Mouse (Mus musculus) limb, embryonic 13.5 days (tissue): ENCODE measurements at regions not wholly inside any gene's neighbourhood (a gene's known extent, or its start where the extent isn't known, plus 50 kb on each side); places are given as distances from the start of the nearest gene placed in this dataset.

Experiments used
- ATAC-seq: fragments of 200-750 bp; cut with Nextera tagmentation; 2 replicates; pipeline ENCODE4 v1.8.0; 2017; ENCODE audit warnings: low read depth, moderate number of reproducible peaks, moderate TSS enrichment; ENCODE audit not compliant: low FRiP score
- H3K27ac ChIP-seq: fragments of 300-500 bp; sonication (generic); 2 replicates; pipeline ENCODE4 v1.5.1; 2015; ENCODE audit warnings: inconsistent platforms, mild to moderate bottlenecking, moderate library complexity
- H3K27me3 ChIP-seq: fragments of 300-500 bp; sonication (generic); 2 replicates; pipeline ENCODE4 v1.6.1; 2015; ENCODE audit warnings: mild to moderate bottlenecking, inconsistent platforms
- H3K36me3 ChIP-seq: fragments of 300-500 bp; sonication (generic); 2 replicates; pipeline ENCODE4 v1.6.1; 2015; ENCODE audit warnings: inconsistent platforms, mild to moderate bottlenecking, moderate library complexity
- H3K4me1 ChIP-seq: fragments of 300-500 bp; sonication (generic); 2 replicates; pipeline ENCODE4 v1.6.1; 2015; ENCODE audit warnings: inconsistent platforms
- H3K4me2 ChIP-seq: fragments of 300-500 bp; sonication (generic); replicated peaks from 2 replicates; pipeline ENCODE4 v1.6.1; 2015; ENCODE audit warnings: inconsistent platforms, mild to moderate bottlenecking, moderate library complexity
- H3K4me3 ChIP-seq: fragments of 300-500 bp; sonication (generic); 2 replicates; pipeline ENCODE4 v1.5.1; 2015; ENCODE audit warnings: moderate library complexity, mild to moderate bottlenecking, inconsistent platforms
- H3K9ac ChIP-seq: fragments of 300-500 bp; sonication (generic); 2 replicates; pipeline ENCODE4 v1.6.1; 2015; ENCODE audit warnings: mild to moderate bottlenecking, inconsistent platforms
- H3K9me3 ChIP-seq: fragments of 300-500 bp; sonication (generic); 2 replicates; pipeline ENCODE4 v1.6.1; 2016; ENCODE audit warnings: inconsistent platforms
- WGBS: fragments of 180-500 bp; shearing (Covaris S2); methylation state at CpG from one replicate; pipeline ENCODE4 v1.1.7; 2015; 5-methylcytosine and 5-hydroxymethylcytosine counted together

GRCm38 (mm10) chr14:73730796-73731195 lies 69.8 kb downstream of the Gm21750 start:
- ATAC-seq = no peak
- 95% methylated on average over 1 of the region's 1 CpGs for WGBS

GRCm38 (mm10) chr14:73732161-73732560 lies 71.1 kb downstream of the Gm21750 start:
- H3K36me3 ChIP-seq = no peaks in the 10 kb centered on the region
- no peaks in the 10 kb centered on the region for H3K27me3 ChIP-seq
- no peaks in the 10 kb centered on the region for H3K9me3 ChIP-seq
- no peak overlapping the region for H3K27ac ChIP-seq
- no peaks in the 10 kb centered on the region for H3K4me1 ChIP-seq
- 48% methylated on average over 3 of the region's 3 CpGs for WGBS
- ATAC-seq = no peak
- H3K9ac ChIP-seq = no peak overlapping the region
- no peak overlapping the region for H3K4me2 ChIP-seq
- no peak overlapping the region for H3K4me3 ChIP-seq

More at GRCm38 (mm10) chr14:73730796-73731195, 69.8 kb downstream of the Gm21750 start:
- H3K9me3 ChIP-seq = no peaks in the 10 kb centered on the region
- H3K4me2 ChIP-seq = no peak overlapping the region
- H3K4me1 ChIP-seq = no peaks in the 10 kb centered on the region
- no peak overlapping the region for H3K9ac ChIP-seq
- H3K4me3 ChIP-seq = no peak overlapping the region
- H3K36me3 ChIP-seq = no peaks in the 10 kb centered on the region
- H3K27ac ChIP-seq = no peak overlapping the region
- H3K27me3 ChIP-seq = no peaks in the 10 kb centered on the region

- no peak overlapping the region for H3K27ac ChIP-seq
- H3K9me3 ChIP-seq = no peaks in the 10 kb centered on the region
- no peaks in the 10 kb centered on the region for H3K36me3 ChIP-seq
- H3K9ac ChIP-seq = no peak overlapping the region
- no peak for ATAC-seq
- 90% methylated on average over 6 of the region's 6 CpGs for WGBS
- no peaks in the 10 kb centered on the region for H3K4me1 ChIP-seq
- H3K4me3 ChIP-seq = no peak overlapping the region
- H3K27me3 ChIP-seq = no peaks in the 10 kb centered on the region
- H3K4me2 ChIP-seq = no peak overlapping the region
These were observed 89.8 kb downstream of the Gm21750 start for GRCm38 (mm10) chr14:73750790-73751189.

- ATAC-seq = no peak
- no peak overlapping the region for H3K4me3 ChIP-seq
- WGBS = 33% methylated on average over 1 of the region's 1 CpGs
These were observed 99.0 kb downstream of the Gm21750 start for GRCm38 (mm10) chr14:73759986-73760385.

GRCm38 (mm10) chr14:73772964-73773363 lies 111.9 kb downstream of the Gm21750 start:
- Histone ChIP-seq H3K27me3 (no peaks in the 10 kb centered on the region), H3K4me1 (no peaks in the 10 kb centered on the region), H3K9me3 (no peaks in the 10 kb centered on the region), H3K27ac (no peak overlapping the region), H3K4me3 (no peak overlapping the region), H3K9ac (no peak overlapping the region), H3K4me2 (no peak overlapping the region), H3K36me3 (no peaks in the 10 kb centered on the region)
- no peak for ATAC-seq
- 50% methylated on average over 3 of the region's 3 CpGs for WGBS

More at GRCm38 (mm10) chr14:73759986-73760385, 99.0 kb downstream of the Gm21750 start:
- no peak overlapping the region for H3K9ac ChIP-seq
- no peak overlapping the region for H3K4me2 ChIP-seq
- no peaks in the 10 kb centered on the region for H3K36me3 ChIP-seq
- H3K27ac ChIP-seq = no peak overlapping the region
- H3K9me3 ChIP-seq = no peaks in the 10 kb centered on the region
- H3K27me3 ChIP-seq = no peaks in the 10 kb centered on the region
- no peaks in the 10 kb centered on the region for H3K4me1 ChIP-seq

GRCm38 (mm10) chr14:73773810-73774209 lies 112.8 kb downstream of the Gm21750 start:
- H3K4me3 ChIP-seq = no peak overlapping the region
- no peak overlapping the region for H3K4me2 ChIP-seq
- no peak overlapping the region for H3K9ac ChIP-seq
- ATAC-seq = no peak
- H3K27ac ChIP-seq = no peak overlapping the region
- H3K4me1 ChIP-seq = no peaks in the 10 kb centered on the region
- H3K9me3 ChIP-seq = no peaks in the 10 kb centered on the region
- H3K27me3 ChIP-seq = no peaks in the 10 kb centered on the region
- WGBS = 16% methylated on average over 1 of the region's 1 CpGs
- no peaks in the 10 kb centered on the region for H3K36me3 ChIP-seq

- Histone ChIP-seq H3K4me1 (no peaks in the 10 kb centered on the region), H3K4me3 (no peak overlapping the region), H3K27ac (no peak overlapping the region), H3K9ac (no peak overlapping the region), H3K9me3 (no peaks in the 10 kb centered on the region), H3K36me3 (no peaks in the 10 kb centered on the region), H3K4me2 (no peak overlapping the region), H3K27me3 (no peaks in the 10 kb centered on the region)
- 3% methylated on average over 1 of the region's 1 CpGs for WGBS
- no peak for ATAC-seq
These were observed 115.0 kb downstream of the Gm21750 start for GRCm38 (mm10) chr14:73776066-73776465.

GRCm38 (mm10) chr14:73807169-73807568 lies 146.1 kb downstream of the Gm21750 start:
- Histone ChIP-seq H3K27me3 (no peaks in the 10 kb centered on the region), H3K9ac (no peak overlapping the region), H3K27ac (no peak overlapping the region), H3K4me3 (no peak overlapping the region), H3K4me1 (no peaks in the 10 kb centered on the region), H3K4me2 (no peak overlapping the region), H3K36me3 (no peaks in the 10 kb centered on the region), H3K9me3 (no peaks in the 10 kb centered on the region)
- ATAC-seq = no peak

- H3K27ac ChIP-seq = no peak overlapping the region
- no peaks in the 10 kb centered on the region for H3K36me3 ChIP-seq
- no peaks in the 10 kb centered on the region for H3K27me3 ChIP-seq
- no peaks in the 10 kb centered on the region for H3K9me3 ChIP-seq
- H3K4me3 ChIP-seq = no peak overlapping the region
- no peaks in the 10 kb centered on the region for H3K4me1 ChIP-seq
- H3K9ac ChIP-seq = no peak overlapping the region
- H3K4me2 ChIP-seq = no peak overlapping the region
- WGBS = 77% methylated on average over 6 of the region's 6 CpGs
- no peak for ATAC-seq
These were observed 177.9 kb downstream of the Gm21750 start for GRCm38 (mm10) chr14:73838890-73839289.

GRCm38 (mm10) chr14:73861782-73862181 lies 200.8 kb downstream of the Gm21750 start:
- no peak for ATAC-seq
- 48% methylated on average over 2 of the region's 2 CpGs for WGBS
- Histone ChIP-seq H3K9me3 (no peaks in the 10 kb centered on the region), H3K27me3 (no peaks in the 10 kb centered on the region), H3K4me2 (no peak overlapping the region), H3K4me1 (no peaks in the 10 kb centered on the region), H3K27ac (no peak overlapping the region), H3K9ac (no peak overlapping the region), H3K4me3 (no peak overlapping the region), H3K36me3 (no peaks in the 10 kb centered on the region)

GRCm38 (mm10) chr14:73874337-73874736 lies 213.3 kb downstream of the Gm21750 start:
- Histone ChIP-seq H3K36me3 (no peaks in the 10 kb centered on the region), H3K4me2 (no peak overlapping the region), H3K9ac (no peak overlapping the region), H3K27me3 (no peaks in the 10 kb centered on the region), H3K9me3 (no peaks in the 10 kb centered on the region), H3K27ac (no peak overlapping the region), H3K4me1 (no peaks in the 10 kb centered on the region), H3K4me3 (no peak overlapping the region)
- ATAC-seq = no peak

- H3K27ac ChIP-seq = no peak overlapping the region
- ATAC-seq = no peak
- H3K4me3 ChIP-seq = no peak overlapping the region
- no peak overlapping the region for H3K4me2 ChIP-seq
- 75% methylated on average over 3 of the region's 3 CpGs for WGBS
- H3K9me3 ChIP-seq = no peaks in the 10 kb centered on the region
- no peaks in the 10 kb centered on the region for H3K36me3 ChIP-seq
- H3K9ac ChIP-seq = no peak overlapping the region
- no peaks in the 10 kb centered on the region for H3K27me3 ChIP-seq
- no peaks in the 10 kb centered on the region for H3K4me1 ChIP-seq
These were observed 214.9 kb downstream of the Gm21750 start for GRCm38 (mm10) chr14:73875916-73876315.

- Histone ChIP-seq H3K9me3 (no peaks in the 10 kb centered on the region), H3K27ac (no peak overlapping the region), H3K4me3 (no peak overlapping the region), H3K27me3 (peaks cover 3% of the 10 kb centered on the region; the same call in 1 of the 2 replicates), H3K36me3 (no peaks in the 10 kb centered on the region), H3K4me1 (no peaks in the 10 kb centered on the region), H3K9ac (no peak overlapping the region), H3K4me2 (no peak overlapping the region)
- no peak for ATAC-seq
- 83% methylated on average over 1 of the region's 1 CpGs for WGBS
These were observed 217.2 kb downstream of the Gm21750 start for GRCm38 (mm10) chr14:73878267-73878666.
